Mouse (Mus musculus): Measurements from ENCODE around the gene Vapa.

- no peak for TF ChIP-seq POLR2A (IDR thresholded peaks at IDR 0.05; ENCODE audit: insufficient read depth, low read depth, low read length)
- no peak for TF ChIP-seq EP300 (IDR thresholded peaks at IDR 0.05; ENCODE audit: insufficient read depth, low read depth, low read length)
- no peak for TF ChIP-seq CTCF (IDR thresholded peaks at IDR 0.05)
Measured at GRCm38 (mm10) chr17:65643579-65643978, 30.2 kb upstream of the Vapa start.

Data from heart, adult 2 months (tissue).